Mouse (Mus musculus) small intestine, adult 2 months (tissue): ENCODE data around the gene Fam84a. TPM values are rescaled to one million over a fixed set of nuclear protein-coding genes. Genes with fewer than 3 reads are reported as not detected.
A peak's percentile ranks its signal among the peaks of the same experiment; 100 is the strongest.

Source experiments
- H3K27ac ChIP-seq: fragments of 200-500 bp; 2 replicates; pipeline ENCODE4 v1.5.1; 2012; ENCODE audit warnings: low read depth, low read length, control low read depth, inconsistent platforms; ENCODE audit not compliant: insufficient read depth
- H3K27me3 ChIP-seq: fragments of 200-500 bp; 2 replicates; pipeline ENCODE4 v1.6.1; 2012; ENCODE audit warnings: mild to moderate bottlenecking, moderate library complexity, low read length, inconsistent platforms; ENCODE audit not compliant: control insufficient read depth, insufficient read depth
- H3K36me3 ChIP-seq: fragments of 200-500 bp; 2 replicates; pipeline ENCODE4 v1.6.1; 2012; ENCODE audit warnings: mild to moderate bottlenecking, low read length, control low read depth, inconsistent platforms; ENCODE audit not compliant: control insufficient read depth, insufficient read depth
- H3K4me1 ChIP-seq: fragments of 200-500 bp; 2 replicates; pipeline ENCODE4 v1.6.1; 2012; ENCODE audit warnings: low read length, inconsistent platforms, mixed read lengths; ENCODE audit not compliant: control insufficient read depth, insufficient read depth, insufficient read length
- H3K4me3 ChIP-seq: fragments of 200-500 bp; 2 replicates; pipeline ENCODE4 v1.5.1; 2012; ENCODE audit warnings: low read depth, mild to moderate bottlenecking, control low read depth, inconsistent platforms, low read length, moderate library complexity
- CTCF ChIP-seq: fragments of 200-500 bp; IDR thresholded peaks from 2 replicates; pipeline ENCODE4 v1.5.1; 2012; ENCODE audit warnings: low read depth, mild to moderate bottlenecking, control low read depth, inconsistent platforms, low read length, moderate library complexity, mixed read lengths; ENCODE audit not compliant: insufficient replicate concordance, insufficient read length; ENCODE audit errors: extremely low read depth
- POLR2A ChIP-seq: fragments of 200-500 bp; IDR thresholded peaks from 2 replicates; pipeline ENCODE4 v1.6.1; 2012; ENCODE audit warnings: low read depth, mild to moderate bottlenecking, control low read depth, inconsistent platforms, low read length, moderate library complexity
- WGBS: fragments of 180-500 bp; shearing (Covaris S2); methylation state at CpG from one replicate; pipeline ENCODE4 v1.1.7; 2018; 5-methylcytosine and 5-hydroxymethylcytosine counted together
- polyA plus RNA-seq: library from polyadenylated mRNA; depleted of rRNA; stranded (reverse); fragments of >200 nt; gene quantifications from 2 replicates; pipeline ENCODE4 v1.2.3, GENCODE M21; 2012

Gene Fam84a
- polyA plus RNA-seq, 1 experiment, result 46.2 TPM

DNA sequence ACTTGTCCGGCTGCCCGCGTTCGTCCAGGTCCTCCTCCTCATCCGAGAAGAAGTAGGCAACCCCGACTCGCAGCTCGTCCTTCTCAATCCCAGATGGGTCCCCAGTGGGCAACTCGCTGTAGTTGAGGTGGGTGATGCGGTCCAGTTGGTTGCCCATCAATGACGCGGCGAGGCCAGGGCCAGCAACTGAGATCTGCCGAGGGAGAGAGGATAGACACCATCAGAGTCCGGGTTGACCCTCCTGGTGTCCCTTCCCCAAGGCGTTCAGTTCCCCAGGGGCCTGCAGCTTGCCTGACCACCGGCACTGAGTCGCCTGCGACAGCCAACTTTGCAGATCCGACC, 1.3 kb downstream of the Fam84a start:
- TF ChIP-seq POLR2A, result no peak; the same call in 1 of the 2 replicates
- H3K27ac ChIP-seq, result peak overlapping the region; percentile 82; the same call in 1 of the 2 replicates
- no peaks in the 10 kb centered on the region; the same call in 1 of the 2 replicates for H3K36me3 ChIP-seq
- H3K27me3 ChIP-seq, result no peaks in the 10 kb centered on the region
- 2% methylated on average over 20 of the region's 20 CpGs for WGBS
- H3K4me1 ChIP-seq, result peaks cover 7% of the 10 kb centered on the region; the same call in 1 of the 2 replicates
- H3K4me3 ChIP-seq, result peak overlapping the region; percentile 78

DNA sequence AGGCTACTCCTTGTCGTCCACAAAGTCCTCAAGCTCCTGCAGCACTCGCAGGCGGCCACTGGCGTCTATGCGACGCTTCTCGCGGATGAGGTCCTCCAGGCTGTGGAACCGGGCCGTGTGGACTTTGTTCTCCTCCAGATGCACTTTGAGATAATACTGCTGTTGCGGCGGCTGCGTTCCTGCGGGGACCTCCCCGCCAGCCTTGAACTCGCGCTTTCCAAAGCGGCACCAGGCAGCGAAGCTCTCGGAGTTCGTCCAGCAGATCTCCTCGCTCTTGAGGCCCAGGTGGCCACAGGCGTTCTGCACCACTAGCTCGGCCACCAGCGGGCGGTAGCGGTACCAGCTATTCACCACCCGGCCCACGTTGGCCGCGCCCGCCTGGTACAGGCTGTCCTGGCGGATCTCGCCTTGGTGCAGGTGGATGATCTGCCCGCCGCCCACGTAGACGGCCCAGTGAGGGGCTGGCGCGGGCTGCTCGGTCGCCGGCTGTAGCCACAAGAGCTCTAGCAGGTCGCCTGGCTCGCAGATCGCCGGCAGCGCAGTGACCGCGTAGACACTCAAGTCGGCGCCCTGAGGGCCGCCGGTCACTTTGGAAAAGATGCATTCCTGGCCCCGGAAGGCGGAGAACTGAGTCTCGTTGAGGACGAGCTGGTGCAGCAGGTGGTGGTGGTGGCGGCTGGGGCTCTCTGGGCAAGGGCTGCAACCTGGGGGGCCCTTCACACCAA, 1.8 kb downstream of the Fam84a start:
- TF ChIP-seq POLR2A (no peak), CTCF (peak; percentile 48; the same call in 1 of the 2 replicates)
- H3K4me3 ChIP-seq, result peak overlapping the region; percentile 78
- H3K4me1 ChIP-seq, result peaks cover 7% of the 10 kb centered on the region; the same call in 1 of the 2 replicates
- H3K27me3 ChIP-seq, result no peaks in the 10 kb centered on the region
- H3K36me3 ChIP-seq, result no peaks in the 10 kb centered on the region; the same call in 1 of the 2 replicates
- WGBS, result under 1% methylated on average over 59 of the region's 59 CpGs
- no peak overlapping the region for H3K27ac ChIP-seq

- Histone ChIP-seq H3K4me1 (peaks cover 7% of the 10 kb centered on the region; the same call in 1 of the 2 replicates), H3K36me3 (no peaks in the 10 kb centered on the region; the same call in 1 of the 2 replicates), H3K4me3 (peak overlapping the region; percentile 78), H3K27ac (no peak overlapping the region), H3K27me3 (no peaks in the 10 kb centered on the region)
- WGBS, result 32% methylated on average over 27 of the region's 27 CpGs
- TF ChIP-seq CTCF, result no peak
- no peak for TF ChIP-seq POLR2A
These were observed 2.6 kb downstream of the Fam84a start for GRCm38 (mm10) chr12:14149022-14149842.

GRCm38 (mm10) chr12:14137046-14137445, 14.8 kb downstream of the Fam84a start:
- Histone ChIP-seq H3K27ac (no peak overlapping the region), H3K4me3 (no peak overlapping the region), H3K36me3 (no peaks in the 10 kb centered on the region), H3K4me1 (no peaks in the 10 kb centered on the region), H3K27me3 (no peaks in the 10 kb centered on the region)
- WGBS, result 63% methylated on average over 1 of the region's 1 CpGs
- TF ChIP-seq CTCF (no peak), POLR2A (no peak)

DNA sequence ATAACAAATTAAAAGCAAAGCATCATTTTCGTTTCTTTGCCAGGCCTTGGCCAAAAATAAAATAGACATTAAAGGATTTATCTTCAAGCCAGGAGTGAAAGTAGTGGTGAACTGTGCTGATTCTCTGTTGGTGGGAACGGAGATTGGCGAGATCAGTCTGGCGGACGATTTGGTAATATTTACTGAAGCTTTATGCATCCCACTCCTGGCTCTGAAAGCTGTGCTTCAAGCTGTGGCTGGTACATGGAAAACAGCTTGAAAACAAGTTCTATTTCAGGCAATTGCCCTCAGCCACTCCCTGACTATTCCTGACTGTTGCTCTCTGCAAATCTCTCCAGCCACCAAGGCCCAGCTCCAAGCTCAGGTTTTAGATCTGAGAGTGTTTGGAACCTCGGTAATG, 37.1 kb downstream of the Fam84a start:
- WGBS, result 76% methylated on average over 6 of the region's 6 CpGs
- H3K27me3 ChIP-seq, result no peaks in the 10 kb centered on the region
- TF ChIP-seq CTCF (no peak), POLR2A (no peak)

DNA sequence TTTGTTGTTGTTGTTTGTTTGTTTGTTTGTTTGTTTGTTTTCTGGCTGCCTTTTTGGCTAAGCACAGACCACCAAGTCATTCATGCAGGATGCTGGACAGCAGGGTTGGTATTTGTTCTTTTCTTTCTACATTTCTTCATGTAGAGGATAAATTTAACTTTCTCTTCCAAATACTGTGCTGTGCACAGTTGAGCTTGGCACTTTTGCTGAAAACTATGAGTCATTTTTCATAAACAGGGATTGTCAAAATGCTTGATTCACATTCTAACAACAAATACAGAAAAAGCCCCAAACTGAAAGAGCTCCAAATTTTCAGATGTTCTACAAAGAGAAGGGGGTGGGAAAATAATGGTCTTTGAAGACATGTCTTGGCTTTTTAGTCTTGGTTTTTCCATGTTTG, 54.9 kb downstream of the Fam84a start:
- Histone ChIP-seq H3K4me3 (no peak overlapping the region), H3K27ac (no peak overlapping the region), H3K36me3 (no peaks in the 10 kb centered on the region), H3K4me1 (no peaks in the 10 kb centered on the region), H3K27me3 (no peaks in the 10 kb centered on the region)
- TF ChIP-seq CTCF (no peak), POLR2A (no peak)

More for the DNA sequence above, 37.1 kb downstream of the Fam84a start:
- Histone ChIP-seq H3K4me1 (no peaks in the 10 kb centered on the region), H3K36me3 (no peaks in the 10 kb centered on the region), H3K4me3 (no peak overlapping the region), H3K27ac (no peak overlapping the region)
